Mouse (Mus musculus) small intestine, adult 2 months (tissue): Measurements from ENCODE around the gene Ahcy.

Experiments
- CTCF ChIP-seq: fragments of 200-500 bp; IDR thresholded peaks from 2 replicates; pipeline ENCODE4 v1.5.1; 2012; ENCODE audit warnings: low read depth, mild to moderate bottlenecking, control low read depth, inconsistent platforms, low read length, moderate library complexity, mixed read lengths; ENCODE audit not compliant: insufficient replicate concordance, insufficient read length; ENCODE audit errors: extremely low read depth
- POLR2A ChIP-seq: fragments of 200-500 bp; IDR thresholded peaks from 2 replicates; pipeline ENCODE4 v1.6.1; 2012; ENCODE audit warnings: low read depth, mild to moderate bottlenecking, control low read depth, inconsistent platforms, low read length, moderate library complexity

- no peak for TF ChIP-seq CTCF
- TF ChIP-seq POLR2A: no peak
Observed at GRCm38 (mm10) chr2:155018762-155019641, 55.3 kb downstream of the Ahcy start.
